Mouse (Mus musculus) kidney, embryonic 16.5 days (tissue): ENCODE measurements around the gene Zdhhc15. TPM values are rescaled to one million over a fixed set of nuclear protein-coding genes. Genes with fewer than 3 reads are reported as not detected.

Experiments used
- ATAC-seq: fragments of 200-750 bp; cut with Nextera tagmentation; 2 replicates; pipeline ENCODE4 v1.8.0; 2017; ENCODE audit warnings: moderate TSS enrichment; ENCODE audit not compliant: low FRiP score, low TSS enrichment
- H3K27ac ChIP-seq: fragments of 300-500 bp; sonication (generic); 2 replicates; pipeline ENCODE4 v1.5.1; 2014; ENCODE audit warnings: low read length
- H3K27me3 ChIP-seq: fragments of 300-500 bp; sonication (generic); 2 replicates; pipeline ENCODE4 v1.6.1; 2014; ENCODE audit warnings: low read length, control low read depth, mixed read lengths; ENCODE audit not compliant: insufficient read depth
- H3K36me3 ChIP-seq: fragments of 300-500 bp; sonication (generic); 2 replicates; pipeline ENCODE4 v1.6.1; 2014; ENCODE audit warnings: low read length, control low read depth, mixed read lengths; ENCODE audit not compliant: insufficient read depth
- H3K4me1 ChIP-seq: fragments of 300-500 bp; sonication (generic); 2 replicates; pipeline ENCODE4 v1.6.1; 2014; ENCODE audit warnings: low read length, control low read depth, mixed read lengths; ENCODE audit not compliant: insufficient read depth
- H3K4me2 ChIP-seq: fragments of 300-500 bp; sonication (generic); replicated peaks from 2 replicates; pipeline ENCODE4 v1.6.1; 2014; ENCODE audit warnings: low read depth, low read length
- H3K4me3 ChIP-seq: fragments of 300-500 bp; sonication (generic); 2 replicates; pipeline ENCODE4 v1.5.1; 2014; ENCODE audit warnings: mild to moderate bottlenecking, low read length
- H3K9ac ChIP-seq: fragments of 300-500 bp; sonication (generic); replicated peaks from 2 replicates; pipeline ENCODE4 v1.6.1; 2014; ENCODE audit warnings: low read length
- H3K9me3 ChIP-seq: fragments of 300-500 bp; sonication (generic); 2 replicates; pipeline ENCODE4 v1.6.1; 2016; ENCODE audit warnings: low read length, control low read depth
- WGBS: fragments of 180-500 bp; shearing (Covaris S2); extraction: QIAGEN DNeasy Blood & Tissue Kit; methylation state at CpG from one replicate; pipeline ENCODE4 v1.1.7; 2014; 5-methylcytosine and 5-hydroxymethylcytosine counted together
- polyA plus RNA-seq: library from polyadenylated mRNA; unstranded; fragments of >200 nt; fragmentation: Nextera tagmentation; extraction: Ambion mirVana; gene quantifications from 2 replicates; pipeline ENCODE4 v1.2.1, GENCODE M21; 2015

Gene Zdhhc15
- polyA plus RNA-seq, 1 experiment from 2014 or later: 12.2 TPM

DNA sequence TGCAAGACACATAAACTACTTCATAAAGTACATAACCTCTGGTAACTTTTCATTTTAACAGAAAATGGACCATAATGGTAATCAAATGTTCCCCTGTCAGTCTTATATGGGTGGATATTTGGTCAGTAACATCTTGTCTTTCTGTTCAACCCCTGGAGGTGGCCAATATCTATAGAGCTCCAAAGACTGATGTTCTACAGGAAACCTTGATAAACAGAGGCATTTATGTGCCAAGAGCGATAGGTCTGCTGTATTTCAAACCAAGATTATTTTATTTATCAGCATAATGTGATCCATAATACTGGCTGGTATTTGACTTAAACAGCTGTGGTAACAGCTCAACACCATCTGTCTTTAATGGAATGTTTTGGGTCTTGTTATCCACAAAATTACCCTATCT lies 125.6 kb downstream of the Zdhhc15 start:
- Histone ChIP-seq H3K9me3 (no peaks in the 10 kb centered on the region), H3K4me3 (no peak overlapping the region), H3K9ac (no peak overlapping the region), H3K27me3 (peaks cover 10% of the 10 kb centered on the region; the same call in 1 of the 2 replicates), H3K4me1 (no peaks in the 10 kb centered on the region), H3K27ac (no peak overlapping the region), H3K36me3 (no peaks in the 10 kb centered on the region), H3K4me2 (no peak overlapping the region)
- no peak for ATAC-seq
- WGBS: 94% methylated on average over 1 of the region's 1 CpGs

DNA sequence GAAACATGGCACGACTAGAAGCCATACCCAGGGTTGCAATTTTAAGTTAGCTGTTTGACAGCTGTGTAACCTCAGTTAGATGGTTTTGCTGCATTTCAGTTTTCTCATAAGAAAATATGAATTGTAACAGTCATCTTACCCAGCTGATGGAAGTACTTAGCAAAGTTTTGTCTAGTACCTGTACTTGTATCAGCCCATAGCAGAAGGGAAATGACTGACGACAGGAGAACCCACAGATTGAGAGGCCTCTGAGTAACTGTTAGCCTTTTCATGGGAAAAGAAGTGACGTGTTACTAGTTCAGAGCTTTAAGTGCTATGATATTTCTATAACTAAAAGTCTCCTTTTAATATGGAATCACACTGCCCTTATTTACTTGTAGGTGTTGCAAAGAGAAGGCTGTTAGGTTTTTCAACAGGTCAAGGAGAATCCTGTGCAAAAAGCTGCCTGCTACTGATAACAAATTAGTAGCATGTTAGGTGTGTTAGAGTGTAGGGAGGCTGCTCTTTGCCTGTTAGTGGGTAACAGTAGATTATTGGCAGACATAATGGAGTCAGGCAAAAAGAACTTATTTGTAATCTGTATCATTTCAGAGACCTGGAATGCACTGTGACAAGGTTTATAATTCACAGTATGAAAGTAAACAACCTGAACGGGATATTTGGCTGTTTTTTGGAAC lies 126.8 kb downstream of the Zdhhc15 start:
- Histone ChIP-seq H3K36me3 (no peaks in the 10 kb centered on the region), H3K27me3 (peaks cover 12% of the 10 kb centered on the region; the same call in 1 of the 2 replicates), H3K4me1 (no peaks in the 10 kb centered on the region), H3K9me3 (no peaks in the 10 kb centered on the region), H3K27ac (no peak overlapping the region), H3K4me3 (no peak overlapping the region), H3K4me2 (no peak overlapping the region), H3K9ac (no peak overlapping the region)
- no peak for ATAC-seq
- WGBS: 84% methylated on average over 4 of the region's 4 CpGs

DNA sequence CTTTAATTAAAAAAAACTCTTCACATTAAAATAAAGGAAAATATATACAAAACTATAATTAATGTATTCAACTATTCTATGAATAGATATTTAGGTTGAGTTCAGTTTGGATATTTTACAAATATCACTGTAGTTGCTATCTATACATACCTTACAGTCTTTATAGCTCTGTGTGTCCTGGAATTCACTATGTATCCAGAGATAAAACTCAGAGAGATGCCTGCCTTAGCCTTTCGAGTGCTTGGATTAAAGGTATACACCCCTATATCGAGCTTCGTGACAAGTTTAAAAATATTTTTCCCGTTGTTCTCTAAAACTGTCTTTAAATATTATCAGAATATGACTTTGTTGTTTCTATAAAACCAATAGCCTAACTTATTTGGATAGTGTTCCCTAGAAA lies 128.2 kb downstream of the Zdhhc15 start:
- Histone ChIP-seq H3K9ac (no peak overlapping the region), H3K27ac (no peak overlapping the region), H3K4me2 (no peak overlapping the region), H3K9me3 (no peaks in the 10 kb centered on the region), H3K27me3 (peaks cover 14% of the 10 kb centered on the region; the same call in 1 of the 2 replicates), H3K4me3 (no peak overlapping the region), H3K36me3 (no peaks in the 10 kb centered on the region), H3K4me1 (no peaks in the 10 kb centered on the region)
- ATAC-seq: no peak
- 90% methylated on average over 4 of the region's 4 CpGs for WGBS

DNA sequence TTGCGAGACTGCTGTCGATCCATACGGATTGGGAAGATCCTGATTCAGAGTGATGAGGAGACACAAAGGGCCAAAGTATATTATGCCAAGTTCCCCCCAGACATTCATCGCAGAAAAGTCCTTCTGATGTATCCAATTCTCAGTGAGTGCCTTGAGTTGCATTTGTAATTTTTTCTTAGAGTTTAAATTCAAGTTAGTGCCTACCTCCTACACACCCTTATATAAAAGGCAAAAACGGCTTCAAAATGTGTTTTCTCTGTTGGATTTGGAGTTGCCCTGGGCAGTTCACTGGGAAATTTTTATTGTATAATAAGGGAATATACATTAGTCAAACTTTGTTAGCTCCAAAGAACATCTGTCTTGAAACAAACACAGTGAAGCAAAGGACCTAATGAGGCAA lies 169.1 kb downstream of the Zdhhc15 start:
- Histone ChIP-seq H3K9me3 (no peaks in the 10 kb centered on the region), H3K9ac (no peak overlapping the region), H3K4me3 (no peak overlapping the region), H3K4me2 (no peak overlapping the region), H3K27ac (no peak overlapping the region), H3K27me3 (peaks cover 13% of the 10 kb centered on the region; the same call in 1 of the 2 replicates), H3K36me3 (0 out of 2 replicates have a peak, but pooled peaks cover 2% of the 10 kb centered on the region), H3K4me1 (no peaks in the 10 kb centered on the region)
- 91% methylated on average over 5 of the region's 5 CpGs for WGBS
- ATAC-seq: no peak

DNA sequence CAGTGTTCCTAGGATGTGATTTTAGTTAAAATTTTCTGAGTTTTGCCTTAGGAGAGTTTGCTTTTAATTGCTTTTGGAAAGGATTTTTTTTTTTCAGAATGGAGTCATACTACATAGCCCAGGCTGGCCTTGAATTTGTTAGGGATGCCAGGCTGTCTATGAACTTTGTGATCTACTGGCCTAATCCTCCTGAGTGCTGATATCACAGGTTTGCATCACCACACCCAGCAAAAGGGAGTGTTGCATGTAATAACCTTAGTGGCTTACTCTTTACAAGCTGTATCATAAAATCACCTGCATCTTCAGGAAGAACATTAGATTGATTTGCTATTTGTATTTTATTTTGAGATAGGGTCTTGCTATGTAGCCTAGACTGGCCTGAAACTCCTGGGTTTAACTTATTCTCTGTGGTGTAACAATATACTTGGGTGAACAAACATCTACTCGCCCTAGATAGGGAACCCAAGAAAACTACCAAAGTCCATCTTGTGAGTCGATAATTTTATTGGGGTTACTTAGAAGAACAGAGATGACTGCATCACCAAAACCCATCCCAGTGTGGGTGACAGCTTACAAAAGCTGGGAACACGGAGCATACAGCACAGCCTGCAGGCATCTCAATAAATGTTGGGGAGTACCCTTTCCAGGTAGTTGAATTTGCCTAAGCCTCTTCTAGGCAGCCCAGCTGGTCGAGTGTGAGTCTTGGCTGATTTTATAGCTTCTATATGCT lies 181.1 kb downstream of the Zdhhc15 start:
- Histone ChIP-seq H3K36me3 (no peaks in the 10 kb centered on the region), H3K27ac (no peak overlapping the region), H3K4me3 (no peak overlapping the region), H3K4me2 (no peak overlapping the region), H3K4me1 (no peaks in the 10 kb centered on the region), H3K9me3 (no peaks in the 10 kb centered on the region), H3K27me3 (peaks cover 12% of the 10 kb centered on the region; the same call in 1 of the 2 replicates), H3K9ac (no peak overlapping the region)
- no peak for ATAC-seq
- 54% methylated on average over 4 of the region's 4 CpGs for WGBS

DNA sequence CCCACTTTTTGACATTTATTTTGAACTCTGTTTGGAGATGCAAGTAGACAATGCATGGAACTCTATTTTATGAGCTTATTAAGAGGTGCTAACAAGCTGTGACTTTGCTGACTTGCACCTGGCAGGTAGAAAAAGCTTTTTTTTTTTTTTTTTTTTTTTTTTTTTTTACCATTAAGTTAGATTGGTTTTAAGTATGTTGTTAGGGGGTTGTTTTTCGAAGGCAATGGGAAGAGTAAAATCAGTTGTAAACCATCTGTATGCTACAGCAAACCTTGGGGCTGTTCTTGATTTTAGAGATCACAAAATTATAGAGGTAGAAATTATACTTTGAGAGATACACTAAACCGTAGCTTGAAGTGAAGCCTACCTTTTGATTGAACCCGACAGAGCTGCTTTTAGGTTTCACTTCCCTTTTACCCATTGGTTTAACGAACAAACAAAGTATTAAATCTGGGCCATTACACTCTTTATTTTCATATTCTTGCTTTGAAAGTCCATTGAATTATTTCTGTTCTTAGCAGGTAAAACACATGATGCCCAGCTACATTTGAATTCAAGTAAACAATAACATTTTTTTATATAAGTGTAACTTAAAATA lies 181.9 kb downstream of the Zdhhc15 start:
- ATAC-seq: no peak
- Histone ChIP-seq H3K9ac (no peak overlapping the region), H3K4me2 (no peak overlapping the region), H3K4me1 (no peaks in the 10 kb centered on the region), H3K36me3 (no peaks in the 10 kb centered on the region), H3K9me3 (no peaks in the 10 kb centered on the region), H3K27me3 (peaks cover 12% of the 10 kb centered on the region; the same call in 1 of the 2 replicates), H3K4me3 (no peak overlapping the region), H3K27ac (no peak overlapping the region)
- WGBS: 86% methylated on average over 4 of the region's 4 CpGs

DNA sequence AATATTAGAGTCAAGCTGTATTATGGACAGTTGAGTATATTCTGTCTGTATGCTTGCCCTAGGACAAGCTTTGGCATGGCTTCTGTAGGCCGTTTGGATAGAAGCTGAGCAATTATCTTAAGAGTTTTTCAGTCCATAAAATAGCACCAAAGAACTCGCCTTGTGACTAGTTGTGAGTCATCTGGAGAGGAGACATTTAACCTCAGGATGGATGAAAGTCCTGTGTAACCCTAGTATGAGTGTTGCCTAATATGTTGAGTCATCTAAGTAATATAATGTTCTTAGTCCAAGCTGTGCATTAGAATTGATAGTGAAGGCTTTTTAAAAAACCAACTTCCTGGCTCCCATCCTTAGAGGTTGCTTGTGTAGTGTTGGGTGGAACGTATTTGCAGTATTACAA lies 182.8 kb downstream of the Zdhhc15 start:
- Histone ChIP-seq H3K4me3 (no peak overlapping the region), H3K4me2 (no peak overlapping the region), H3K27ac (no peak overlapping the region), H3K9ac (no peak overlapping the region), H3K4me1 (no peaks in the 10 kb centered on the region), H3K36me3 (no peaks in the 10 kb centered on the region), H3K27me3 (peaks cover 15% of the 10 kb centered on the region; the same call in 1 of the 2 replicates), H3K9me3 (no peaks in the 10 kb centered on the region)
- ATAC-seq: no peak
- WGBS: 71% methylated on average over 3 of the region's 3 CpGs

Other genes starting within 250 kb of the Zdhhc15 start
- gene Uprt, start 188.2 kb downstream of the Zdhhc15 start, polyA plus RNA-seq: 2.1 and 2.2 TPM in 2 replicates
- gene Magee2, start 186.2 kb upstream of the Zdhhc15 start, polyA plus RNA-seq: 3.8 and 4.1 TPM in 2 replicates